Mouse (Mus musculus) heart, embryonic 11.5 days (tissue): ENCODE data around the gene Gm20388. TPM values are rescaled to one million over a fixed set of nuclear protein-coding genes. Genes with fewer than 3 reads are reported as not detected.

Experiments
- ATAC-seq: fragments of 200-750 bp; cut with Nextera tagmentation; replicated peaks from 2 replicates; pipeline ENCODE4 v1.8.0; 2017; ENCODE audit warnings: moderate library complexity; ENCODE audit not compliant: insufficient number of reproducible peaks, low FRiP score, low TSS enrichment
- H3K27ac ChIP-seq: fragments of 300-500 bp; sonication (generic); 2 replicates; pipeline ENCODE4 v1.5.1; 2014; ENCODE audit warnings: mild to moderate bottlenecking, low read depth, low read length
- H3K27me3 ChIP-seq: fragments of 300-500 bp; sonication (generic); 2 replicates; pipeline ENCODE4 v1.6.1; 2014; ENCODE audit warnings: mild to moderate bottlenecking, low read length, mixed read lengths; ENCODE audit not compliant: control insufficient read depth, insufficient read depth
- H3K36me3 ChIP-seq: fragments of 300-500 bp; sonication (generic); 2 replicates; pipeline ENCODE4 v1.6.1; 2014; ENCODE audit warnings: mild to moderate bottlenecking, low read length, moderate library complexity, mixed read lengths; ENCODE audit not compliant: control insufficient read depth, insufficient read depth
- H3K4me1 ChIP-seq: fragments of 300-500 bp; sonication (generic); 2 replicates; pipeline ENCODE4 v1.6.1; 2014; ENCODE audit warnings: low read length; ENCODE audit not compliant: control insufficient read depth, insufficient read depth
- H3K4me2 ChIP-seq: fragments of 300-500 bp; sonication (generic); 2 replicates; pipeline ENCODE4 v1.6.1; 2014; ENCODE audit warnings: mild to moderate bottlenecking, moderate library complexity
- H3K4me3 ChIP-seq: fragments of 300-500 bp; sonication (generic); 2 replicates; pipeline ENCODE4 v1.5.1; 2014; ENCODE audit warnings: low read depth, low read length
- H3K9ac ChIP-seq: fragments of 300-500 bp; sonication (generic); 2 replicates; pipeline ENCODE4 v1.6.1; 2014; ENCODE audit warnings: mild to moderate bottlenecking, low read depth, low read length, moderate library complexity
- H3K9me3 ChIP-seq: fragments of 300-500 bp; sonication (generic); replicated peaks from 2 replicates; pipeline ENCODE4 v1.6.1; 2016; ENCODE audit warnings: low read length; ENCODE audit not compliant: control insufficient read depth
- WGBS: fragments of 180-500 bp; shearing (Covaris S2); extraction: QIAGEN DNeasy Blood & Tissue Kit; methylation state at CpG from one replicate; pipeline ENCODE4 v1.1.7; 2014; ENCODE audit not compliant: insufficient replicate concordance; 5-methylcytosine and 5-hydroxymethylcytosine counted together
- polyA plus RNA-seq: library from polyadenylated mRNA; unstranded; fragments of >200 nt; fragmentation: Nextera tagmentation; extraction: Ambion mirVana; gene quantifications from 2 replicates; pipeline ENCODE4 v1.2.1, GENCODE M21; 2014

Gene Gm20388
- polyA plus RNA-seq, 1 experiment from 2014 or later: 6.4 TPM

- Histone ChIP-seq H3K4me2 (peak overlapping the region; percentile 73), H3K9ac (0 out of 2 replicates have a peak overlapping the region, but pooled peaks have one; percentile 65), H3K4me3 (no peak overlapping the region), H3K27ac (no peak overlapping the region), H3K27me3 (no peaks in the 10 kb centered on the region), H3K4me1 (peaks cover 40% of the 10 kb centered on the region), H3K9me3 (no peaks in the 10 kb centered on the region), H3K36me3 (no peaks in the 10 kb centered on the region)
- ATAC-seq: no peak; the same call in 1 of the 2 replicates
- 4% methylated on average over 9 of the region's 9 CpGs for WGBS
Observed at GRCm38 (mm10) chr8:122342806-122343209, 2432.2 kb downstream of the Gm20388 start.

GRCm38 (mm10) chr8:122343341-122343740 is 2432.7 kb downstream of the Gm20388 start:
- Histone ChIP-seq H3K27ac (peak overlapping the region; percentile 29; the same call in 1 of the 2 replicates), H3K27me3 (no peaks in the 10 kb centered on the region), H3K9me3 (no peaks in the 10 kb centered on the region), H3K9ac (peak overlapping the region; percentile 65), H3K36me3 (no peaks in the 10 kb centered on the region), H3K4me3 (peak overlapping the region; percentile 36), H3K4me2 (peak overlapping the region; percentile 73), H3K4me1 (peaks cover 46% of the 10 kb centered on the region)
- ATAC-seq: no peak
- WGBS: 6% methylated on average over 11 of the region's 11 CpGs

GRCm38 (mm10) chr8:122343758-122344157 is 2433.1 kb downstream of the Gm20388 start:
- Histone ChIP-seq H3K4me1 (peaks cover 47% of the 10 kb centered on the region), H3K36me3 (no peaks in the 10 kb centered on the region), H3K4me3 (peak overlapping the region; percentile 36), H3K9me3 (no peaks in the 10 kb centered on the region), H3K4me2 (peak overlapping the region; percentile 73), H3K27ac (peak overlapping the region; percentile 29; the same call in 1 of the 2 replicates), H3K9ac (peak overlapping the region; percentile 65), H3K27me3 (no peaks in the 10 kb centered on the region)
- no peak for ATAC-seq
- WGBS: 0% methylated on average over 14 of the region's 14 CpGs

- H3K4me1 ChIP-seq: peaks cover 51% of the 10 kb centered on the region
- H3K4me3 ChIP-seq: peak overlapping the region; percentile 36
- 0 out of 2 replicates have a peak, but pooled peaks have one; percentile 28 for ATAC-seq
Observed at GRCm38 (mm10) chr8:122344219-122344618, 2433.6 kb downstream of the Gm20388 start.

GRCm38 (mm10) chr8:122345181-122346095 is 2434.8 kb downstream of the Gm20388 start:
- Histone ChIP-seq H3K27me3 (no peaks in the 10 kb centered on the region), H3K9me3 (no peaks in the 10 kb centered on the region), H3K4me3 (no peak overlapping the region), H3K27ac (no peak overlapping the region; the same call in 1 of the 2 replicates), H3K36me3 (no peaks in the 10 kb centered on the region), H3K9ac (peak overlapping the region; percentile 35; the same call in 1 of the 2 replicates), H3K4me2 (peak overlapping the region; percentile 19; the same call in 1 of the 2 replicates), H3K4me1 (peaks cover 61% of the 10 kb centered on the region)
- WGBS: 52% methylated on average over 12 of the region's 12 CpGs
- no peak for ATAC-seq

More at GRCm38 (mm10) chr8:122344219-122344618, 2433.6 kb downstream of the Gm20388 start:
- H3K9ac ChIP-seq: no peak overlapping the region
- 3% methylated on average over 2 of the region's 5 CpGs for WGBS
- no peaks in the 10 kb centered on the region for H3K36me3 ChIP-seq
- H3K27ac ChIP-seq: no peak overlapping the region
- H3K4me2 ChIP-seq: peak overlapping the region; percentile 73
- H3K9me3 ChIP-seq: no peaks in the 10 kb centered on the region
- no peaks in the 10 kb centered on the region for H3K27me3 ChIP-seq

- H3K36me3 ChIP-seq: no peaks in the 10 kb centered on the region
- 62% methylated on average over 5 of the region's 5 CpGs for WGBS
- no peak for ATAC-seq
- H3K9me3 ChIP-seq: no peaks in the 10 kb centered on the region
- no peaks in the 10 kb centered on the region for H3K27me3 ChIP-seq
- no peak overlapping the region for H3K4me2 ChIP-seq
- no peak overlapping the region for H3K9ac ChIP-seq
- no peak overlapping the region for H3K4me3 ChIP-seq
- peaks cover 47% of the 10 kb centered on the region for H3K4me1 ChIP-seq
- H3K27ac ChIP-seq: no peak overlapping the region
Observed at GRCm38 (mm10) chr8:122347811-122348552, 2437.3 kb downstream of the Gm20388 start.

- ATAC-seq: peak; percentile 31; the same call in 1 of the 2 replicates
- Histone ChIP-seq H3K9me3 (no peaks in the 10 kb centered on the region), H3K9ac (no peak overlapping the region), H3K4me1 (peaks cover 33% of the 10 kb centered on the region), H3K27me3 (peaks cover 7% of the 10 kb centered on the region), H3K4me2 (peak overlapping the region; percentile 33; the same call in 1 of the 2 replicates), H3K36me3 (no peaks in the 10 kb centered on the region), H3K4me3 (no peak overlapping the region), H3K27ac (peak overlapping the region; percentile 31)
- 14% methylated on average over 15 of the region's 15 CpGs for WGBS
Observed at GRCm38 (mm10) chr8:122349357-122350297, 2439.0 kb downstream of the Gm20388 start.
